Mouse (Mus musculus) frontal cortex, postnatal 10 days (tissue): ENCODE results near the gene Asic1.
"Not testable (repeated sequence)": the region's sequence is repeated elsewhere in the genome, so short reads cannot be mapped to it uniquely, and the experiment has no call there.

Experiments used
- DNase-seq, 2 experiments: peaks; one replicate each; pipeline ENCODE4 v3.0.0; 2022; ENCODE audit warnings: low spot score in 2 of 2, mixed read lengths in 1 of 2

Asic1 gene

GRCm38 (mm10) chr15:99719865-99720264 is 49.7 kb downstream of the Asic1 start:
- DNase-seq: no peak

- no peak for DNase-seq
Measured at GRCm38 (mm10) chr15:99721921-99722743, 52.0 kb downstream of the Asic1 start.

GRCm38 (mm10) chr15:99723120-99723514 is 52.9 kb downstream of the Asic1 start:
- no peak for DNase-seq

GRCm38 (mm10) chr15:99723515-99724291 is 53.5 kb downstream of the Asic1 start:
- DNase-seq: peak in 1 of 2 experiments; percentile 74

- DNase-seq: peak; percentile 65 to 80
Measured at GRCm38 (mm10) chr15:99724292-99725021, 54.3 kb downstream of the Asic1 start.

- peak; percentile 92 to 97 for DNase-seq
Measured at GRCm38 (mm10) chr15:99725341-99726155, 55.4 kb downstream of the Asic1 start, which contains the start of gene Cox14. TSS of gene Cox14 (plus strand) at chr15:99725618.

- no peak for DNase-seq
Measured at GRCm38 (mm10) chr15:99726549-99726948, 56.4 kb downstream of the Asic1 start.

GRCm38 (mm10) chr15:99727039-99727438 is 56.9 kb downstream of the Asic1 start:
- not testable (repeated sequence) for DNase-seq

- DNase-seq: no peak
Measured at GRCm38 (mm10) chr15:99727525-99727924, 57.4 kb downstream of the Asic1 start.

- no peak for DNase-seq
Measured at GRCm38 (mm10) chr15:99728211-99728610, 58.0 kb downstream of the Asic1 start.

GRCm38 (mm10) chr15:99729056-99729783 is 59.1 kb downstream of the Asic1 start:
- no peak for DNase-seq

- DNase-seq: no peak
Measured at GRCm38 (mm10) chr15:99731167-99731566, 61.0 kb downstream of the Asic1 start.

GRCm38 (mm10) chr15:99731678-99732077 is 61.5 kb downstream of the Asic1 start:
- DNase-seq: no peak

GRCm38 (mm10) chr15:99733186-99733585 is 63.0 kb downstream of the Asic1 start:
- DNase-seq: no peak

GRCm38 (mm10) chr15:99735631-99736030 is 65.5 kb downstream of the Asic1 start:
- peak; percentile 100 for DNase-seq

GRCm38 (mm10) chr15:99736675-99737074 is 66.5 kb downstream of the Asic1 start:
- no peak for DNase-seq

- DNase-seq: no peak
Measured at GRCm38 (mm10) chr15:99740229-99740628, 70.1 kb downstream of the Asic1 start.
